Mouse (Mus musculus): ENCODE results near the gene Shld2.
A peak's percentile ranks its signal among the peaks of the same experiment; 100 is the strongest.

Shld2 gene

GRCm38 (mm10) chr14:34310234-34310965 lies at the start of gene Shld2, which contains the start of gene Glud1:
TSS of gene Shld2 (minus strand) at chr14:34310493.
TSS of gene Glud1 (plus strand) at chr14:34310727.
- DNase-seq: peak; percentile 80 to 82

GRCm38 (mm10) chr14:34359676-34360244 lies 49.5 kb upstream of the Shld2 start:
- no peak for DNase-seq

- no peak for DNase-seq
Measured at GRCm38 (mm10) chr14:34357671-34358455, 47.6 kb upstream of the Shld2 start.

- no peak for DNase-seq
Measured at GRCm38 (mm10) chr14:34355301-34355700, 45.0 kb upstream of the Shld2 start, which contains the start of gene Fam25c. TSS of gene Fam25c (minus strand) at chr14:34355433.

GRCm38 (mm10) chr14:34354456-34354855 lies 44.2 kb upstream of the Shld2 start:
- DNase-seq: no peak

GRCm38 (mm10) chr14:34353326-34353725 lies 43.0 kb upstream of the Shld2 start:
- DNase-seq: no peak

GRCm38 (mm10) chr14:34352523-34352922 lies 42.2 kb upstream of the Shld2 start:
- DNase-seq: no peak

GRCm38 (mm10) chr14:34351660-34352059 lies 41.4 kb upstream of the Shld2 start:
- no peak for DNase-seq

- no peak for DNase-seq
Measured at GRCm38 (mm10) chr14:34349007-34349406, 38.7 kb upstream of the Shld2 start.

GRCm38 (mm10) chr14:34348301-34348700 lies 38.0 kb upstream of the Shld2 start:
- DNase-seq: no peak

GRCm38 (mm10) chr14:34347084-34347483 lies 36.8 kb upstream of the Shld2 start:
- no peak for DNase-seq

GRCm38 (mm10) chr14:34345771-34346566 lies 35.7 kb upstream of the Shld2 start:
- DNase-seq: no peak

- DNase-seq: no peak
Measured at GRCm38 (mm10) chr14:34344361-34344760, 34.1 kb upstream of the Shld2 start.

GRCm38 (mm10) chr14:34343078-34343477 lies 32.8 kb upstream of the Shld2 start:
- no peak for DNase-seq

GRCm38 (mm10) chr14:34341993-34342392 lies 31.7 kb upstream of the Shld2 start:
- no peak for DNase-seq

- DNase-seq: no peak
Measured at GRCm38 (mm10) chr14:34339446-34339845, 29.2 kb upstream of the Shld2 start.

- DNase-seq: no peak
Measured at GRCm38 (mm10) chr14:34332476-34332875, 22.2 kb upstream of the Shld2 start.

- DNase-seq: no peak
Measured at GRCm38 (mm10) chr14:34331886-34332285, 21.6 kb upstream of the Shld2 start.

- DNase-seq: no peak
Measured at GRCm38 (mm10) chr14:34330657-34331158, 20.4 kb upstream of the Shld2 start.

GRCm38 (mm10) chr14:34327618-34328017 lies 17.3 kb upstream of the Shld2 start:
- DNase-seq: no peak

GRCm38 (mm10) chr14:34326606-34327005 lies 16.3 kb upstream of the Shld2 start:
- DNase-seq: no peak

- DNase-seq: no peak
Measured at GRCm38 (mm10) chr14:34323576-34324085, 13.3 kb upstream of the Shld2 start.

Data from thymus, adult 18-20 months (tissue).